Mouse (Mus musculus): ENCODE measurements around the gene Nbeal1. TPM values are rescaled to one million over a fixed set of nuclear protein-coding genes. Genes with fewer than 3 reads are reported as not detected.

The Nbeal1 gene
- polyA plus RNA-seq, 1 experiment: 42.0 TPM

DNA sequence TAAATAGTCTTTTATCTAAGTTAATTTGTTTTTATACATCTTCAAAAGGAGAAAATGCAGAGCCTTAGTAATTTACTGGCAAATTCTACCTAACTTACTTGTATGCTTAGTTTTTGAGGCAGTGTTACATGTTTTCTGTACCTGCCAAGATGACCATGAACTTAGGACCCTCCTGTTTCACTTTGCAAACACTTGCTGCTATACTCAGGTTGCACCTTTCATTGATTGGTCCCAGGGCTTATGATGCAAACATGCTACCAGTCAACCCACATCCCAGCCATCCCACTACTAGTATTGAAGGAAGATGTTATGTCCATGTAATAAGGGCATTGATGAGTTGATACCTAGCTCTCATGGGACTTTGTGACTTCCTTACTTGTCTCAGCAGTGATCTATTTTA is 88.9 kb downstream of the Nbeal1 start:
- Histone ChIP-seq H3K4me3 (ENCODE audit: low read depth, low read length) (no peak overlapping the region), H3K4me1 (ENCODE audit: control insufficient read depth, insufficient read depth, low read length) (no peaks in the 10 kb centered on the region), H3K27ac (ENCODE audit: insufficient read depth, low read length) (no peak overlapping the region), H3K27me3 (ENCODE audit: control insufficient read depth, insufficient read depth, low read length, poor library complexity, severe bottlenecking) (no peaks in the 10 kb centered on the region), H3K9me3 (replicated peaks; ENCODE audit: control insufficient read depth, insufficient read depth, low read length, poor library complexity, severe bottlenecking) (no peaks in the 10 kb centered on the region), H3K9ac (ENCODE audit: low read depth, poor library complexity, severe bottlenecking) (no peak overlapping the region), H3K36me3 (ENCODE audit: control insufficient read depth, insufficient read depth, low read length, poor library complexity, severe bottlenecking) (no peaks in the 10 kb centered on the region; the same call in 1 of the 2 replicates)
- TF ChIP-seq CTCF (IDR thresholded peaks at IDR 0.05; ENCODE audit: low read depth, low read length) (no peak), EP300 (IDR thresholded peaks at IDR 0.05; ENCODE audit: insufficient read depth, low read depth, low read length) (no peak), POLR2A (IDR thresholded peaks at IDR 0.05; ENCODE audit: insufficient read depth, low read length) (no peak)

DNA sequence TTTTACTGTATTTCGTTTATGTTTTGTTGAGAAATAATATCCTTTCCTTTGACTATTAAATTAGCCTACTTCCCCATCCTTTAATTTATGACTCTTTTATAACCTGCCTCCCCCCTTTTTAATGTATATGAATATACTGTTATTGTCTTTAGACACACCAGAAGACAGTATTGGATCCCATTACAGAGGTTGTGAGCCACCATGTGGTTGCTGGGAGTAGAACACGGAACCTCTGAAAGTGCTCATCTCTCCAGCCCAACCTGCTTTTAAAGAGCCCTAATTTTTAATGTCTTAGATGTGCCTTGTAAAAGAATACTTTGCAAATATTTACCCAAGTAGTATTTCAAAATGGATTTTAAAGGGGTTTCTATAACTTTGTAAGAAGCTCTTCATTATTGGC is 92.1 kb downstream of the Nbeal1 start:
- no peaks in the 10 kb centered on the region for H3K27me3 ChIP-seq (ENCODE audit: control insufficient read depth, insufficient read depth, low read length, poor library complexity, severe bottlenecking)
- H3K9me3 ChIP-seq (replicated peaks; ENCODE audit: control insufficient read depth, insufficient read depth, low read length, poor library complexity, severe bottlenecking): no peaks in the 10 kb centered on the region
- H3K9ac ChIP-seq (ENCODE audit: low read depth, poor library complexity, severe bottlenecking): no peak overlapping the region
- H3K4me1 ChIP-seq (ENCODE audit: control insufficient read depth, insufficient read depth, low read length): no peaks in the 10 kb centered on the region
- no peak overlapping the region for H3K27ac ChIP-seq (ENCODE audit: insufficient read depth, low read length)
- TF ChIP-seq EP300 (IDR thresholded peaks at IDR 0.05; ENCODE audit: insufficient read depth, low read depth, low read length): no peak
- no peak for TF ChIP-seq CTCF (IDR thresholded peaks at IDR 0.05; ENCODE audit: low read depth, low read length)
- TF ChIP-seq POLR2A (IDR thresholded peaks at IDR 0.05; ENCODE audit: insufficient read depth, low read length): no peak
- H3K4me3 ChIP-seq (ENCODE audit: low read depth, low read length): no peak overlapping the region
- H3K36me3 ChIP-seq (ENCODE audit: control insufficient read depth, insufficient read depth, low read length, poor library complexity, severe bottlenecking): no peaks in the 10 kb centered on the region

- no peaks in the 10 kb centered on the region for H3K27me3 ChIP-seq (ENCODE audit: control insufficient read depth, insufficient read depth, low read length, poor library complexity, severe bottlenecking)
- H3K27ac ChIP-seq (ENCODE audit: insufficient read depth, low read length): no peak overlapping the region
- H3K36me3 ChIP-seq (ENCODE audit: control insufficient read depth, insufficient read depth, low read length, poor library complexity, severe bottlenecking): peaks cover 13% of the 10 kb centered on the region
- no peaks in the 10 kb centered on the region for H3K9me3 ChIP-seq (replicated peaks; ENCODE audit: control insufficient read depth, insufficient read depth, low read length, poor library complexity, severe bottlenecking)
- no peak overlapping the region for H3K4me3 ChIP-seq (ENCODE audit: low read depth, low read length)
- no peak for TF ChIP-seq EP300 (IDR thresholded peaks at IDR 0.05; ENCODE audit: insufficient read depth, low read depth, low read length)
- TF ChIP-seq POLR2A (IDR thresholded peaks at IDR 0.05; ENCODE audit: insufficient read depth, low read length): no peak
- no peak for TF ChIP-seq CTCF (IDR thresholded peaks at IDR 0.05; ENCODE audit: low read depth, low read length)
- no peak overlapping the region for H3K9ac ChIP-seq (ENCODE audit: low read depth, poor library complexity, severe bottlenecking)
- no peaks in the 10 kb centered on the region for H3K4me1 ChIP-seq (ENCODE audit: control insufficient read depth, insufficient read depth, low read length)
Measured at GRCm38 (mm10) chr1:60293921-60294320, 113.5 kb downstream of the Nbeal1 start.

- Histone ChIP-seq H3K9me3 (replicated peaks; ENCODE audit: control insufficient read depth, insufficient read depth, low read length, poor library complexity, severe bottlenecking) (peaks cover 3% of the 10 kb centered on the region; the same call in 1 of the 2 replicates), H3K9ac (ENCODE audit: low read depth, poor library complexity, severe bottlenecking) (peak within 1 kb of the TSS; percentile 60), H3K4me1 (ENCODE audit: control insufficient read depth, insufficient read depth, low read length) (no peaks in the 10 kb centered on the region), H3K4me3 (ENCODE audit: low read depth, low read length) (peak within 1 kb of the TSS; percentile 90), H3K27me3 (ENCODE audit: control insufficient read depth, insufficient read depth, low read length, poor library complexity, severe bottlenecking) (no peaks in the 10 kb centered on the region), H3K36me3 (ENCODE audit: control insufficient read depth, insufficient read depth, low read length, poor library complexity, severe bottlenecking) (no peaks in the 10 kb centered on the region; the same call in 1 of the 2 replicates), H3K27ac (ENCODE audit: insufficient read depth, low read length) (peak within 1 kb of the TSS; percentile 79)
- no peak for TF ChIP-seq CTCF (IDR thresholded peaks at IDR 0.05; ENCODE audit: low read depth, low read length)
- 0 out of 2 replicates have a peak, but pooled peaks have one; percentile 8 for TF ChIP-seq EP300 (IDR thresholded peaks at IDR 0.05; ENCODE audit: insufficient read depth, low read depth, low read length)
- TF ChIP-seq POLR2A (IDR thresholded peaks at IDR 0.05; ENCODE audit: insufficient read depth, low read length): peak; percentile 88
Measured at GRCm38 (mm10) chr1:60342808-60343629, 162.6 kb downstream of the Nbeal1 start, which contains the start of gene Cyp20a1. Gene Cyp20a1 (plus strand): TSS chr1:60343323.

GRCm38 (mm10) chr1:60343630-60344455 is 163.4 kb downstream of the Nbeal1 start:
- no peaks in the 10 kb centered on the region; the same call in 1 of the 2 replicates for H3K36me3 ChIP-seq (ENCODE audit: control insufficient read depth, insufficient read depth, low read length, poor library complexity, severe bottlenecking)
- peaks cover 3% of the 10 kb centered on the region; the same call in 1 of the 2 replicates for H3K9me3 ChIP-seq (replicated peaks; ENCODE audit: control insufficient read depth, insufficient read depth, low read length, poor library complexity, severe bottlenecking)
- peak overlapping the region; percentile 60 for H3K9ac ChIP-seq (ENCODE audit: low read depth, poor library complexity, severe bottlenecking)
- no peaks in the 10 kb centered on the region for H3K4me1 ChIP-seq (ENCODE audit: control insufficient read depth, insufficient read depth, low read length)
- H3K27ac ChIP-seq (ENCODE audit: insufficient read depth, low read length): peak overlapping the region; percentile 79
- peak overlapping the region; percentile 90 for H3K4me3 ChIP-seq (ENCODE audit: low read depth, low read length)
- no peaks in the 10 kb centered on the region for H3K27me3 ChIP-seq (ENCODE audit: control insufficient read depth, insufficient read depth, low read length, poor library complexity, severe bottlenecking)
- no peak for TF ChIP-seq CTCF (IDR thresholded peaks at IDR 0.05; ENCODE audit: low read depth, low read length)
- no peak for TF ChIP-seq EP300 (IDR thresholded peaks at IDR 0.05; ENCODE audit: insufficient read depth, low read depth, low read length)
- no peak for TF ChIP-seq POLR2A (IDR thresholded peaks at IDR 0.05; ENCODE audit: insufficient read depth, low read length)

Data from ES-Bruce4 (cell line).